Mouse (Mus musculus) brain, embryonic 14.5 days (tissue): ENCODE measurements around the gene Vps26b.
A peak's percentile ranks its signal among the peaks of the same experiment; 100 is the strongest.

Experiments
- CTCF ChIP-seq: fragments of 200-500 bp; IDR thresholded peaks from 2 replicates; pipeline ENCODE4 v1.5.1; 2012; ENCODE audit warnings: inconsistent platforms, mild to moderate bottlenecking, moderate library complexity, borderline replicate concordance; ENCODE audit not compliant: insufficient read depth, insufficient read length; ENCODE audit errors: extremely low read depth
- POLR2A ChIP-seq: fragments of 200-500 bp; IDR thresholded peaks from 2 replicates; pipeline ENCODE4 v1.6.1; 2012; ENCODE audit warnings: mild to moderate bottlenecking, inconsistent platforms, borderline replicate concordance; ENCODE audit not compliant: poor library complexity, insufficient read depth, insufficient read length, severe bottlenecking; ENCODE audit errors: extremely low read depth

DNA sequence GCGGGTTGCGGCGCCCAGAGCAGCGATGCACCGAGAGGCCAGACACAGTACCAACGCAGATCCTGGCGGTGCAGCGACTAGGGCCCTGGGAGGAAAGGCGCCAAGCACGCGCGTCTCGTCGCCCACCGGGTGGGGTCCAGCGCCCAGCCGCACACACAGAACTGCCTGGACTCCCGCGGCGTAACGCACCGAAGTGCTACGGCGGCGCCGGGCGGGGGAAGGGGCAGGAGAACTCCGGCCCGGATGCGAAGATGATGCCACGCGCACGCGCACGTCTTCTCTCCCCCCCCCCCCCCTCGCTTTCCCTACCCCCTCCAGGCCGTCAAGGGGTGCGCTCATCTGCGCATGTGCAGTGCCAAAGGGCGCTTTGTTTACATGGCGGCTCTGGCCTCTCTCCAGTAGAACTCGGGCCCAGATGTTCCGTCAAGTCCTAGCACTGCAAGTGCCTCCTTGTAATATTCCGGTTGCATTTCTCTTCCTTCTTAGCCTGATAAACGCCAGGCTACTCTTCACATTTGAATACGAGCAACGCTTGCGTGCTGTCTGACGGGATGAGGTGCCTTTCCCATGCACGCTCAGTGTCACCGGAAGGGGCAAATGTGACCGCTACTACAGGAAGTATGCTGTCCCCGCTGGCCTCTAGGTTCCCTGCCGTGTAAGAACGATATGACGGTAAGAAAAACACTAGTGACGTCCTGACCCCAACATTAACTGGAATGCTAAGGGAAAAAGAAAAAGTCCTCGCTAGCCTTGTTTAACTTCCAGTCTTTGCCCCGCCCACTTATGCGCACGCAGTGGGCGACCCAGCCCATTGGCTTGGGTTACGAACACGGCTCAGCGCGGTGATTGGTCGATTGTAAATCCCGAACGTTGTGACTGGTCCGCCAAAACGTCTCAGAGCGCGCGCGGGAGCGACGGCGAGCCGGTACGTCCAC is at the start of gene Vps26b, which contains the start of gene Ncapd3:
- TF ChIP-seq POLR2A (peak; percentile 72), CTCF (0 out of 2 replicates have a peak, but pooled peaks have one; percentile 35)
